Mouse (Mus musculus) G1E (cell line): Measurements from ENCODE around the gene Rnf181. TPM values are rescaled to one million over a fixed set of nuclear protein-coding genes. Genes with fewer than 3 reads are reported as not detected.

ENCODE experiments used
- ATAC-seq: 2 replicates; pipeline ENCODE4 v1.8.0; 2016; ENCODE audit warnings: mild to moderate bottlenecking; ENCODE audit not compliant: insufficient number of reproducible peaks, poor library complexity, low FRiP score, severe bottlenecking; ENCODE audit errors: extremely low read depth
- DNase-seq: peaks from one replicate; pipeline ENCODE4 v3.0.0; 2012; ENCODE audit warnings: low spot score
- H3K27me3 ChIP-seq: 2 replicates; pipeline ENCODE4 v1.6.1; 2012; ENCODE audit warnings: mild to moderate bottlenecking, low read length, inconsistent platforms; ENCODE audit not compliant: insufficient read depth
- H3K36me3 ChIP-seq: replicated peaks from 2 replicates; pipeline ENCODE3; 2012; ENCODE audit warnings: mild to moderate bottlenecking, inconsistent platforms
- H3K4me1 ChIP-seq: 2 replicates; pipeline ENCODE4 v1.6.1; 2012; ENCODE audit warnings: low read depth, low read length, inconsistent platforms, mixed read lengths; ENCODE audit not compliant: insufficient read depth
- H3K4me3 ChIP-seq: 2 replicates; pipeline ENCODE4 v1.5.1; 2012; ENCODE audit warnings: low read depth, mild to moderate bottlenecking, inconsistent platforms, low read length, moderate library complexity, mixed read lengths
- H3K9me3 ChIP-seq: replicated peaks from 2 replicates; pipeline ENCODE4 v1.6.1; 2012; ENCODE audit warnings: inconsistent platforms
- CTCF ChIP-seq: IDR thresholded peaks from 2 replicates; pipeline ENCODE4 v1.5.1; 2012; ENCODE audit warnings: low read depth, low read length, inconsistent platforms, mixed read lengths
- GATA1 ChIP-seq: IDR thresholded peaks from 2 replicates; pipeline ENCODE4 v1.6.1; 2012; ENCODE audit warnings: borderline replicate concordance, low read length, inconsistent platforms, mixed read lengths
- GATA2 ChIP-seq: IDR thresholded peaks from 2 replicates; pipeline ENCODE4 v1.6.1; 2012; ENCODE audit warnings: low read depth, low read length, inconsistent platforms, borderline replicate concordance
- POLR2AphosphoS5 ChIP-seq: IDR thresholded peaks from 2 replicates; pipeline ENCODE4 v1.6.1; 2012; ENCODE audit warnings: low read depth, low read length, inconsistent platforms; ENCODE audit not compliant: insufficient replicate concordance
- TAL1 ChIP-seq: conservative IDR thresholded peaks from 2 replicates; pipeline ENCODE4 v1.6.1; 2012; ENCODE audit warnings: low read depth, low read length, inconsistent platforms, mixed read lengths
- polyA plus RNA-seq: library from polyadenylated mRNA; stranded (reverse); fragments of >175 nt; gene quantifications from 2 replicates; pipeline ENCODE4 v1.2.3, GENCODE M21; 2012
- total RNA-seq, 2 experiments: library from RNA; stranded (forward) in 1 of 2; stranded (reverse) in 1 of 2; fragments of 200-1000 nt in 1 of 2; fragments of >200 nt in 1 of 2; fragmentation: Nextera tagmentation in 1 of 2; gene quantifications; 2 replicates each; pipeline ENCODE4 v1.2.3; 2014 to 2017

The Rnf181 gene
- total and polyA plus RNA-seq, 3 experiments: 153 to 244 (median 165) TPM

DNA sequence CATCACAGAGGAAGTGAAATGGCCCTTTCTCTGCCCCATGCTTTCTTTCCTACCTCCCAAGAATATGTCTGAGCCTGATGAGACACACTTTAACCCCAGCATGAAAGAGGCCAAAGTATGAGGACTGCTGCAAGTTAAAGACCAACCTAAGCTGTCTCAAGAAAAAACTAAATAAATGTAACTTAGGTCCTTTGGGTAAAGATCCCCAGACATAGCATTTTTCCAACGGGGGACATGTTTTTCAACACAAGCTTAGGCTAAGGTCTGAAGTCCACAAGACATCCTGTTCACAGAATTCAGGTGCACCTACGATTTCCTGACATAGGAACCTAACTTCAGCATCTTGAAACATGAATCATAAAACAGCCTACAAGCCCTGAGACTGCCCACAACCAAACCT, 16.5 kb downstream of the Rnf181 start:
- ATAC-seq: no peak
- TF ChIP-seq CTCF (no peak), GATA2 (no peak), TAL1 (no peak), POLR2AphosphoS5 (no peak), GATA1 (no peak)
- Histone ChIP-seq H3K4me3 (no peak overlapping the region; the same call in 1 of the 2 replicates), H3K27me3 (peaks cover 5% of the 10 kb centered on the region; the same call in 1 of the 2 replicates), H3K4me1 (peaks cover 85% of the 10 kb centered on the region), H3K36me3 (peaks cover 60% of the 10 kb centered on the region), H3K9me3 (no peaks in the 10 kb centered on the region)
- no peak for DNase-seq

DNA sequence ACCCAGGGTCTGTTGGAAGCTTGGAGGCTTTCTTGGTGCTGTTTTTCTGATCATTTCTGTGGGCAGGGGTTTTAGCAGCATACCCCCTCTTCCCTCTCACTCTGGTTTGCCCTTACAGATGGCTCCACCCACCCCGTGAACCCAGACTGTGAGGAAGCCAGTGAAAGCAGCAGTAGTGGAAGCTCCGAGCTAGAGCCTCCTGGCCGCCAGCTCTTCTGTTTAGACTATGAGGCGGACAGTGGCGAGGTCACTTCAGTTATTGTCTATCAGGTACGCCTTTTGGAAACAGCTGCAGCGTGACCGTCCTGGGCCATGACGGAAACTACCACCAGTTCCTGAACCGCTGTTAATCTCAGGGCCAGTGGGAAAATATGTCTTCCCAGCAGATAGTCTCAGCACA, 18.3 kb downstream of the Rnf181 start:
- peaks cover 74% of the 10 kb centered on the region for H3K4me1 ChIP-seq
- H3K27me3 ChIP-seq: no peaks in the 10 kb centered on the region
- DNase-seq (no peak), ATAC-seq (no peak)
- TF ChIP-seq POLR2AphosphoS5: no peak
- TF ChIP-seq TAL1: no peak
- no peak for TF ChIP-seq GATA1
- TF ChIP-seq CTCF: no peak
- TF ChIP-seq GATA2: no peak
- H3K9me3 ChIP-seq: no peaks in the 10 kb centered on the region
- peak overlapping the region; percentile 91 for H3K4me3 ChIP-seq
- H3K36me3 ChIP-seq: peaks cover 49% of the 10 kb centered on the region

DNA sequence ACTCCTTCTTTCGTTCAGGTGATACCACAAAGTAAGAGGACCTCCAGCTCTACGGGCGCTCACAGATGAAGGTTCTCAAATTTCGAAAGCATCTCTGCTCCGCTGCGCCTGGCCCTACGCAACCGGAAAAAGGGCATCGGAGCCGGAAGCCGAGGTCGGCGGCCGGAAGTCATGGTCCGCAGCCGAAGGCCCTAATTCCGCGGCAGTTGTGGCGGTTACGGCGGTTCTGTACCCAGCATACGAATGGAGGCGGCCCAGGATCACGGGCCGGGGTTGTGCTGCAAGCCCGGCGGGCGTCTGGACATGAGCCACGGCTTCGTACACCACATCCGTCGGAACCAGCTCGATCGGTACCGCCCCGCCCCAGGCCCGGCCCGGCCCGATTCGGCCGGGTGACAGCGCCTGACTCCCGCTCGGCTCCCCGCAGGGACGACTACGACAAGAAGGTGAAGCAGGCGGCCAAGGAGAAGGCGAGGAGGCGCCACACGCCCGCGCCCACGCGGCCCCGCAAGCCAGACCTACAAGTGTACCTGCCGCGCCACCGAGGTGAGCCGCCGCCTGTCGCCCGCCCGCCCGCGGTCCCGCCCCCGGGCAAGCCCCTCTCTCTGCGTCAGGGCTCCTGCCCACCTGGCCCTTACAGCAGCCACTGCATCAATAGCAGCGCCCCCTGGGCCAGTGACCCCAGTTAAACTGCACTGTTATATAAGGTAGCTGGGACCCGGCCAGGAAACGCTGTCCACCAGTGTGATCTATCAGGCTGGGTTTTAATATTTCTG, 19.4 kb downstream of the Rnf181 start, which contains the start of gene 0610030E20Rik:
TSS of gene 0610030E20Rik (plus strand) at position 152 of the 776 bp plus-strand sequence.
- Histone ChIP-seq H3K4me1 (peaks cover 71% of the 10 kb centered on the region), H3K27me3 (no peaks in the 10 kb centered on the region), H3K4me3 (peak within 1 kb of the TSS; percentile 91), H3K36me3 (peaks cover 46% of the 10 kb centered on the region), H3K9me3 (no peaks in the 10 kb centered on the region)
- ATAC-seq (peak; percentile 16; the same call in 1 of the 2 replicates), DNase-seq (peak; percentile 62)
- no peak for TF ChIP-seq POLR2AphosphoS5
- no peak for TF ChIP-seq TAL1
- TF ChIP-seq GATA1: no peak
- TF ChIP-seq CTCF: no peak
- no peak for TF ChIP-seq GATA2

DNA sequence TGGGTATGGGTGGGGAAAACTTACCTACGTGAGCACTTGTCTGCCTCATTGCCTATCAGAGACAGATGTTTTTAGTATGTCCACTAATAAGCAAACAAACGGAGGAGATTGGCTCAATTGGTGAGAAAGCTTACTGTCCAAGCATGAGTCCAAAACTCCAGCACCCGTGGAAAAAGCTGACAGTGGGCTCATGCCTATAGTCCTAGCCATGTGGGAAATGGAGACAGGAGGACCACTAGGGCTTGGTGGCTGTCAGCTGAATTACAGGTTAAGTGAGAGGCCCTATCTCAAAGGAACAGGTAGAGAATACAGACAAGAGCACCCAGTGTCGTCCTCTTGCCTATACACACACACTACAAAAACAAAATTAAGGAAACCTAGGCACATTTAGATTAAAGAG, 20.5 kb downstream of the Rnf181 start:
- Histone ChIP-seq H3K36me3 (peaks cover 52% of the 10 kb centered on the region), H3K9me3 (no peaks in the 10 kb centered on the region), H3K4me3 (peak overlapping the region; percentile 55; the same call in 1 of the 2 replicates), H3K27me3 (no peaks in the 10 kb centered on the region), H3K4me1 (peaks cover 73% of the 10 kb centered on the region)
- DNase-seq (no peak), ATAC-seq (no peak)
- no peak for TF ChIP-seq GATA1

DNA sequence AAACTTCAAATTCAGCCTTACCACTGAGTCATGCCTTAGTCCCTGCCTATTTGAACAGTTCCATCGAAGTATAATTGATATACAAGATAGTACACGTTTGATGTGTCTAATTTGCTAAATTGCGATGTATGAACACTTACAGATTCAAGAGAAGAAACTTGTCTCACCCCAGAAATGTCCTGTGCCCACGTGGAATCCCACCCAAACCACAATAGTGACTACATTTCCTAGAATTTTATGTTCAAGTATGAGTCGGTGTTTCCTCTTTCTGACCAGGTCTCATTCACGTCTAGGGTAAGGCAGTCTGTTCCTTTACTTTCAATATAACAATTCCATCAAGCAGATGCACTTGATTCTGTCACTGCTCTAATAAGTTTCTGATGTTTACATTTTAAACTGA, 21.1 kb downstream of the Rnf181 start:
- DNase-seq (peak; percentile 31), ATAC-seq (no peak)
- Histone ChIP-seq H3K4me1 (peaks cover 72% of the 10 kb centered on the region), H3K9me3 (no peaks in the 10 kb centered on the region), H3K4me3 (peak overlapping the region; percentile 10; the same call in 1 of the 2 replicates), H3K27me3 (no peaks in the 10 kb centered on the region), H3K36me3 (peaks cover 52% of the 10 kb centered on the region)
- TF ChIP-seq CTCF (no peak), GATA1 (no peak), GATA2 (no peak), TAL1 (no peak), POLR2AphosphoS5 (no peak)

DNA sequence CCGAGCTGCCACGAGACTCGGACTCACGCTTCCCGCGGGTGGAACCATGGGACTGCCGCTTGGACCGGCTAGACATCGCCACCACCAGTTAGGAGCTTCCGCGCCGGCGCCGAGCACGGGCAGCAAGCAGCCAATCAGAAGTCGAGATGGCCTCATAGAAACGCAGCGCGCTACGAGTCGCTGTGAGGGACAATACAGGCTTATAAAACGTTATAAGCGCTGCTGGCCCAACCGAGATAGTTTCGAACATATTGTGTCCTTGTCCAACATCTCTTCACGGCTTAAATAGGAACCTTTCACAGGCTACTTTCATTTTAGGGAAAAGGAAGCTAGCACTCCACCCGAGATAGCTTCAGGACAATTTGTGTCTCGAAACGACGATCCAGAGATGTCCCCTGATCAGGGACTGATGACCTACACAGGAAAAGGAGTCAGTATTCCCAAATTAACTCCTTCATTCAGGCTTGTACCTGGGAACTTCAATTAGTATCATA, 21.6 kb downstream of the Rnf181 start, which contains the start of gene Usp39:
TSS of gene Usp39 (minus strand) at position 111 of the 494 bp plus-strand sequence.
- peaks cover 70% of the 10 kb centered on the region for H3K4me1 ChIP-seq
- ATAC-seq (peak; percentile 78), DNase-seq (peak; percentile 83)
- no peak; the same call in 1 of the 2 replicates for TF ChIP-seq POLR2AphosphoS5
- no peaks in the 10 kb centered on the region for H3K9me3 ChIP-seq
- peak within 1 kb of the TSS; percentile 90 for H3K4me3 ChIP-seq
- H3K36me3 ChIP-seq: peaks cover 52% of the 10 kb centered on the region
- H3K27me3 ChIP-seq: no peaks in the 10 kb centered on the region
